Mouse (Mus musculus) stomach, embryonic 16.5 days (tissue): ENCODE data around the gene Lrrc8b. TPM values are rescaled to one million over a fixed set of nuclear protein-coding genes. Genes with fewer than 3 reads are reported as not detected.

Experiments
- ATAC-seq: fragments of 200-750 bp; cut with Nextera tagmentation; 2 replicates; pipeline ENCODE4 v1.8.0; 2017; ENCODE audit warnings: moderate number of reproducible peaks, moderate TSS enrichment; ENCODE audit not compliant: insufficient read depth, low FRiP score
- H3K27ac ChIP-seq: fragments of 300-500 bp; sonication (generic); 2 replicates; pipeline ENCODE4 v1.5.1; 2014; ENCODE audit warnings: low read length
- H3K27me3 ChIP-seq: fragments of 300-500 bp; sonication (generic); 2 replicates; pipeline ENCODE4 v1.6.1; 2014; ENCODE audit warnings: low read length, control low read depth, mixed read lengths; ENCODE audit not compliant: control insufficient read depth, insufficient read depth
- H3K36me3 ChIP-seq: fragments of 300-500 bp; sonication (generic); 2 replicates; pipeline ENCODE4 v1.6.1; 2014; ENCODE audit warnings: low read length; ENCODE audit not compliant: control insufficient read depth, insufficient read depth
- H3K4me1 ChIP-seq: fragments of 300-500 bp; sonication (generic); 2 replicates; pipeline ENCODE4 v1.6.1; 2014; ENCODE audit warnings: low read length, control low read depth, mixed read lengths; ENCODE audit not compliant: control insufficient read depth, insufficient read depth
- H3K4me2 ChIP-seq: fragments of 300-500 bp; sonication (generic); 2 replicates; pipeline ENCODE4 v1.6.1; 2014; ENCODE audit warnings: low read depth, low read length, mixed read lengths
- H3K4me3 ChIP-seq: fragments of 300-500 bp; sonication (generic); replicated peaks from 2 replicates; pipeline ENCODE4 v1.5.1; 2014; ENCODE audit warnings: mild to moderate bottlenecking, low read length
- H3K9ac ChIP-seq: fragments of 300-500 bp; sonication (generic); 2 replicates; pipeline ENCODE4 v1.6.1; 2014; ENCODE audit warnings: low read length
- H3K9me3 ChIP-seq: fragments of 300-500 bp; sonication (generic); replicated peaks from 2 replicates; pipeline ENCODE4 v1.6.1; 2016; ENCODE audit warnings: low read length, control low read depth; ENCODE audit not compliant: control insufficient read depth
- WGBS: fragments of 180-500 bp; shearing (Covaris S2); extraction: QIAGEN DNeasy Blood & Tissue Kit; methylation state at CpG from one replicate; pipeline ENCODE4 v1.1.7; 2014; 5-methylcytosine and 5-hydroxymethylcytosine counted together
- polyA plus RNA-seq: library from polyadenylated mRNA; unstranded; fragments of >200 nt; fragmentation: Nextera tagmentation; extraction: Ambion mirVana; gene quantifications from 2 replicates; pipeline ENCODE4 v1.2.1, GENCODE M21; 2015

Gene Lrrc8b
- polyA plus RNA-seq, 1 experiment from 2014 or later, result 6.0 TPM

DNA sequence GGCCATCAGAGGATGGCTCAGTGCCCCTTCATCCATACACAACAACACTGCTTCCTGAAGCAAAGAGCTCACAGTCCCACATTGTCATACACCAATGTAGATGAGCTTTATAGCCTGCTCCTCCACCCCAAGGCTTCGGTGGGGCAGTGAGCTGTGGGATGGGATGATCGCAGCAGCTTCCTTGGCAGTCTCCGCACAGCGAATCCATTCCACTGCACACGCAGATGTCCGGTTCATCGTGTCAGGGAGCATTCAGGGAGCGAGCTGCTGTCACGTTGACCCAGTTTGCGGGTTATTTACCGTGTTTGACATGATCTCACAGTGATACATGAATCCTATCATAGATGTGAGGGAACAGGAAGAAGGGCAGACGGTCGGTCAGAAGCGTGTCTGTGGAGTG, 69.3 kb downstream of the Lrrc8b start:
- Histone ChIP-seq H3K27me3 (no peaks in the 10 kb centered on the region), H3K4me3 (no peak overlapping the region), H3K36me3 (peaks cover 7% of the 10 kb centered on the region; the same call in 1 of the 2 replicates), H3K9ac (no peak overlapping the region), H3K9me3 (no peaks in the 10 kb centered on the region), H3K4me2 (no peak overlapping the region), H3K4me1 (no peaks in the 10 kb centered on the region), H3K27ac (no peak overlapping the region)
- no peak for ATAC-seq
- 93% methylated on average over 14 of the region's 14 CpGs for WGBS

DNA sequence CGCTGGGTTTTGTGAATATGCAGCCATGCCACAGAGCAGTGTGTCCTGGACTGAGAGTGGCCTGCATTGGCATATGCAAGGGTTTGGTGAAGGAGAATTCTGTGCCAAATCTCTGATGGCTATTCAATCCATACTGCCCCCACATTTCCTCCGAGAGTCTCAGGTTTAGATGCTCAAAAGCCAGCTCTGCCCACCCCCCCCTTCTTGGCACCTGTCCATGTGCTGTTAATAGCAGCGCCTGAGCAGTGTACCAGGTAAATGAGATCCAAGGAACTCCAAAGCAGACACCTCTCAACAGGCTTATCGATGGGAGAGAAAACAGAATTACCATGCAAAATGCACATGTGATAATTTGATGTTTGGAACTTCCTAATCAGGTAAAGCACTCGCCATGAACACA, 74.6 kb downstream of the Lrrc8b start:
- Histone ChIP-seq H3K4me3 (no peak overlapping the region), H3K27ac (no peak overlapping the region), H3K9me3 (no peaks in the 10 kb centered on the region), H3K27me3 (no peaks in the 10 kb centered on the region), H3K36me3 (no peaks in the 10 kb centered on the region), H3K9ac (no peak overlapping the region), H3K4me2 (no peak overlapping the region), H3K4me1 (0 out of 2 replicates have a peak, but pooled peaks cover 6% of the 10 kb centered on the region)
- no peak for ATAC-seq
- WGBS, result 79% methylated on average over 5 of the region's 5 CpGs

DNA sequence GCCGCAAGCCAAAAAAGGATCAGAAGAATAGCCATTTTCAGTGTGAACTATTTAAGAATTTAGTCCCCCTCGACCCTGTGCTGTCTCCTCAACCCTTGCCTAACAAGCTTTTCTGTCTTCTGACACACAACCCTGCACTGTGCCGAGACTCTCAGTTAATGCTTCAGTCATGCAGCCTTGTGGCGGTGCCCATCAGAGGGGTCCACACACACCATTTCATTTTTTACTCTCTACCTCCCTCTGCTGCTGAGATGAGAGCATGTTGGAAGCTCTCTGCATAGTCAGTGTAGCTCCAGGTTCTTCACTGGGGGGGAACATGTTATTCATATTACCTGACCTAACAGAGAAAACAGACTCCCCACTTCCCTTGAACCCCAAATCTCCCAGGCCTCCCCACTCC, 75.8 kb downstream of the Lrrc8b start:
- Histone ChIP-seq H3K4me1 (peaks cover 11% of the 10 kb centered on the region; the same call in 1 of the 2 replicates), H3K9me3 (no peaks in the 10 kb centered on the region), H3K9ac (no peak overlapping the region), H3K27me3 (no peaks in the 10 kb centered on the region), H3K36me3 (no peaks in the 10 kb centered on the region), H3K4me2 (no peak overlapping the region), H3K27ac (no peak overlapping the region), H3K4me3 (no peak overlapping the region)
- WGBS, result 60% methylated on average over 4 of the region's 4 CpGs
- ATAC-seq, result no peak

DNA sequence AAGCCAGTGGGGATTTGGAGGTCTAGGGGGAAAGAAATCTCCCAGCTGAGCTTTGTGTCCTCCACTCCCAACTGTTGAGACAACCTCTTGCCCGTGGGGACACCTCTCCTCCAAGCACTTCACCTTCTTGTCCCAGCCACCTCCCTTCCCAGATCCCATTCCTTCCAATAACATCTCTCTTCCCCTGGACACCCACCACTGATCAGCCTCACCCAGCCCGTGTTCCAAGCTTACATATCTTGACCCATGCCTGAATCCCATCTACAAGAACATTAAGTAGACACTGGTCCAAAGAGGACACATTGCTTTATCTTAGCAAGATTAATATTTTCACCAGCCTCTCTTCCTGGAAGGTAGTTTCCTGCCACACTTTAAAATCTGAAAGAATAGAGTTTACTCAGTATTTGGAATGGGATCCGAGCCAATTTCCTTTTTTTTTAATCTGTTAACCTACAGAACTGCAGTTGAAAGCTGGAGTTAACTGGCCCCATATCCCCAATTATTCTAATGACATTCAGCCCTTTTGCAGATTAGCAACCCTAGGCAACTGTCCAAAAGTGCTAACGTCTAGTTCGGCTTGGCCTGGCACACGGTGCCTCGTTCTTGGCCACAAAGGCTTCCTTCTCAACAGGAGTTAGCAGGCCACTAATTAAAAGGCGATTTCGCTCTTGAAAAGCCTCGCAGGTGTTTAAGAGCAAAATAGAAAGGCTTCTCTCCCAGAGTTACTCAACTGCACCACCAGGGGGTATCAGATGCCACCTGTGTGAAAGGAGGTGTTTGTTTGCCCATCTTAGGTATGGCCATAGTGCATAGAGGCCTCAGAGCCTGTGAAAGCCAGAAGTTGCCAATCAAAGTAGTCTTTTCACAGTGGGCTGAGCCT, 77.0 kb downstream of the Lrrc8b start:
- no peaks in the 10 kb centered on the region for H3K9me3 ChIP-seq
- 44% methylated on average over 10 of the region's 10 CpGs for WGBS
- no peak for ATAC-seq
- no peak overlapping the region for H3K4me2 ChIP-seq
- H3K4me3 ChIP-seq, result no peak overlapping the region
- no peaks in the 10 kb centered on the region for H3K27me3 ChIP-seq
- H3K4me1 ChIP-seq, result peaks cover 11% of the 10 kb centered on the region; the same call in 1 of the 2 replicates
- H3K27ac ChIP-seq, result no peak overlapping the region
- no peaks in the 10 kb centered on the region for H3K36me3 ChIP-seq
- H3K9ac ChIP-seq, result no peak overlapping the region

DNA sequence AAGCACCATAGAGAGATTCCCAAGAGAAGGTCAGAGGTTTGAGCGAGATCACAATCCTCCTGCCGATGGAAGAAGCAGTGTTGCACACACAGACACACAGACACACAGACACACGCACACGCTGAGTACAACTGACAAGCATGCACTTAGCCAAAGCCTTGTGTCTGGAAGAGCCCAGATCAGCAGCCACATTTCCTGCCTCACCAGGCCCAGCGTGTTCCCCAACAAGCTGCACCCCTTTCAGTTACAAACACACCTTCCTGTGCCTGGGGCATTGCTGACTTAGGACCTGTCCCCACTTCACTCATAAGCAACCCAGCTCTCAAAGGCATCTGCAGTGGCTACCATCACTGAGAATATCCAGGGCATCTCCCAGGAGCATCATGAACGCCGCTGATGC, 77.8 kb downstream of the Lrrc8b start:
- Histone ChIP-seq H3K4me3 (no peak overlapping the region), H3K4me1 (peaks cover 11% of the 10 kb centered on the region; the same call in 1 of the 2 replicates), H3K27ac (no peak overlapping the region), H3K27me3 (no peaks in the 10 kb centered on the region), H3K4me2 (no peak overlapping the region), H3K9ac (no peak overlapping the region), H3K9me3 (no peaks in the 10 kb centered on the region), H3K36me3 (no peaks in the 10 kb centered on the region)
- no peak for ATAC-seq
- WGBS, result 86% methylated on average over 7 of the region's 7 CpGs

DNA sequence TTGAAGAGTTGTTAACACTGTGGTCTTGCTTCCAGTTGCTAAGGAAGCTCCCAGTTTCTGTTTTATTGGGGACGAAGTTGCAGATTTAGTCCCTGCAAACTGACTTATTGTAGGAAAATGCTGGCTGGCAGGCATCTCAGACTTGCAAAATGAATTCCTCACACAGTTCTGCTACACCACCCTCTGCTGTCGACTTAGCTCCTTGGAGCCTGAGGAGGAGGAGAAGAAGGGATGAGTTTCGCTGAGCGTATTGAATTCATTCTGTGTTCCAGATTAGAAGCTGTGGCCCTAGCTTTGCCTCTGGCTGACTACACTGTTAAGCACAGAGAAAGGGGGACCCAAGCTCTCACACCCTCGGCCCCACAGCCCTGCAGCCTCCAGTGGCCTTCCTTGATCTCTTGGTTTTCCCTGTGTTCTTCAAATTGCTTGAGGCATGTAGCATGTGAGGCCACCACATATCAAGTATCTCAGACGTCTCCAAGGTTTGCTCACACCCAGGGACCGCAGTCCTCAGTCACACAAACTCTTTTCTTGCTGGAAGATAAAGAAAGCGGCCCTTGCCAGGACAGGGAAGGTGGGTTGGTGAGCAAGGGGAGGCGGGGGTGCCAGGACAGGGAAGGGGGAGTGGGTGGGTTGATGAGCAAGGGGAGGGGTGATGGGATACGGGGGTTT, 78.8 kb downstream of the Lrrc8b start:
- Histone ChIP-seq H3K9me3 (no peaks in the 10 kb centered on the region), H3K9ac (no peak overlapping the region), H3K27ac (no peak overlapping the region), H3K4me1 (peaks cover 11% of the 10 kb centered on the region; the same call in 1 of the 2 replicates), H3K36me3 (no peaks in the 10 kb centered on the region), H3K27me3 (no peaks in the 10 kb centered on the region), H3K4me3 (no peak overlapping the region), H3K4me2 (no peak overlapping the region)
- no peak for ATAC-seq
- whole genome bisulfite sequencing, result 54% methylated on average over 10 of the region's 10 CpGs

DNA sequence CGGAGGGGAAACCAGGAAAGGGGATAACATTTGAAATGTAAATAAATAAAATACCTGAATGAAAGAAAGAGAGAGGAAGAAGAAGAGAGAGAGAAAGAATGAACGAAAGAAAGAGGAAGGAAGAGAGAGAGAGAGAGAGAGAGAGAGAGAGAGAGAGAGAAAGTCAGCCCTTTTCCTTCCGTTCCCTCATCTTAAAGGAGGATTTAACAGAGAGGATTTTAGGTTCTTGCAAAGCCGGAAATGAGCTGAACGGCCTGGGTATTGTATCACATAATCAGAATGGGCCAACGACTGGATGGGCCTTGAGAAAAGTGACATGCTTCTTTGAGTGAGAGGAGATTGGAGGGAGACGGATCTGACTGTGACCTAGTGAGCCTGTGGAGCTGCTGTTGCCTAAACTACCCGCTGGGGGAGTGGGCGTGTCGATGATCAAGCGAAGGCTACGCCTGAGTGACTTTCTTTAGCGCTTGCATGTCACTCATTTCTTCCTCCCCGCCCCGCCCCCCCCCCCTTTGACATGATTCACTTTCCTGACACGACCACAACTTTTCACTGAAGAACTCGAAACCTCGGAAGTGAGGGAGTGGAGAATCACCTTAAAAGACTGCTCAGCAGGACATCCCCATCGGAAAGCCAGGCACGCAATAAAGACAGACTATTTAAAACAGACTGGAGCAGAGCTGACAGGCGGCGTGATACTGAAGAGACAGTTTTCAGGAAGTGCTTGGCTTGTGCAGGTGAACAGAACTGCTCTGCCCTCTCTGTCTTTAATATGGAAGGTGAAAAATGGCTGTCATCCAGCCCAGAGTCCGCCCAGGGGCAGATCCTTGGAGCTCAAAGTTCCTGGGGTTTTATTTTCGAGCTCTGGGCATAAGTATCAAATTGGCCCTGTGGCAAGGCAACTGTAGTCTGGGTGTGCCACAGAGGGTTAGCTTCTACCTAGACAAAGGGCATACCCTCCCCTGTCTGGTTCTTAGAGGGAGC, 79.6 kb downstream of the Lrrc8b start:
- no peaks in the 10 kb centered on the region for H3K9me3 ChIP-seq
- 11% methylated on average over 22 of the region's 24 CpGs for WGBS
- H3K4me3 ChIP-seq, result peak overlapping the region; percentile 35
- H3K27ac ChIP-seq, result no peak overlapping the region
- ATAC-seq, result peak; percentile 76; the same call in 1 of the 2 replicates
- no peaks in the 10 kb centered on the region for H3K36me3 ChIP-seq
- H3K4me1 ChIP-seq, result peaks cover 11% of the 10 kb centered on the region; the same call in 1 of the 2 replicates
- H3K27me3 ChIP-seq, result no peaks in the 10 kb centered on the region
- H3K9ac ChIP-seq, result peak overlapping the region; percentile 67
- peak overlapping the region; percentile 55 for H3K4me2 ChIP-seq

DNA sequence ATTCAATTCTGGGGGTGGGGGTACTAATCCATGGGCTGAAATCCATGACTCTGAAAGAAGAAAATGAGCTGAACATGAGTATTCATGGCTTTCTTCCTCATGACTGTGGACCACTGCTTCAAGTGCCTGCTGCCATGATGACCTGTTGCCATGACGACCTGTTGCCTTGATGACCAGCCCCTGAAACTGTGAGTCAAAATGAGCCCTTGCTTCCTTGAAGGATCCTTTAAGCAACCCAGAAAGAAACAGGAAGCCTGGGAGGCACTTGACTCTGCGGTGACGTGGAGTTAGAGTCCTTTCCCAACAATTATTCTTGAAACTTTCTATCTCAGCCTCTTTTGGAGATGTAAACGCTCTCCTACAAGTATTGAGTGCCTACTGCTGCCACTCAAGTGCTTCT, 80.6 kb downstream of the Lrrc8b start:
- H3K4me2 ChIP-seq, result no peak overlapping the region
- no peaks in the 10 kb centered on the region for H3K9me3 ChIP-seq
- no peak overlapping the region for H3K27ac ChIP-seq
- no peak overlapping the region for H3K9ac ChIP-seq
- no peaks in the 10 kb centered on the region for H3K36me3 ChIP-seq
- WGBS, result 86% methylated on average over 4 of the region's 4 CpGs
- ATAC-seq, result no peak
- H3K4me1 ChIP-seq, result peaks cover 11% of the 10 kb centered on the region; the same call in 1 of the 2 replicates
- H3K27me3 ChIP-seq, result no peaks in the 10 kb centered on the region
- no peak overlapping the region for H3K4me3 ChIP-seq
